Mouse (Mus musculus): ENCODE data around the gene Slc8a2.

Slc8a2 gene

GRCm38 (mm10) chr7:16129421-16129845 lies at the start of gene Slc8a2:
TSS of gene Slc8a2 (plus strand) at chr7:16129826.
- DNase-seq = peak; percentile 96

DNA sequence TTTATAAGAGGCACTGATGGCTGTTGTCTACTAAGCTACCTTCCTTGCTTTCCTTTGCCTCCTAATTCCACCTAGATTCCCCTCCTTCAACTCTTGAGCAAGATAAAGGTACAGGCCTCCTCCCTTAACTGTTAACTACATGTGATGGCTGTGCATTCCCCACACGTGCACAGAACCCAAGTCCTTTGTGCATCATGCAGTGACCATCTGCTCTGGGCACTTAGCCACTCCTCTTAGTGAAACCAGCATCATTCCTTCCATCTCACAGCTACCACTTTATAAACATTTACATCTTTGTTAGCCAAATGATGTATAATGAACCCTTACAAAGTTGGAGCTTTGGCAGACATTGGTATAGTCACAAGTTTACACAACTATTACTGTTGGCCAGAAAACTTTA lies 49.7 kb upstream of the Slc8a2 start:
- peak; percentile 58 to 63 for DNase-seq

- peak; percentile 64 to 69 for DNase-seq
Measured at GRCm38 (mm10) chr7:16080581-16080980, 49.0 kb upstream of the Slc8a2 start.

DNA sequence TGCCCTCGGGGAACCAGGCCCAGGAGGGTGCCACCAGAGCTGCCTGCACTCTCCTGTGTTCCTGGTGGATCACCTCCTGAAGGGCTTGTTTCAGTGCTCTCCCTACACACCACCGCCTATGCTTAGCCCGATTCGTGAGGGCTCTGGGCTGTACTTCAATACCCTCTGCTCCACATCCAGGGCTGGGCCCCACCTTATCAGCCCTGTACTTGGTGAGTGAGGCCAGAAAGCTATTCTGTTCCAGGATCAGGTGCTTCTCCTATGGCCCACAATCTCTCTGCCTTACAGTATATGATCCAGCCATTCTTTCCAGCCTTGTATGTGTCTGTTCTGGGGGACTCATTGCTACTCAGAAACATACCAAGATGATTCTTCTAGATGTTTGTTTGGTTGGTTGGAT lies 46.3 kb upstream of the Slc8a2 start:
- DNase-seq = no peak

- no peak for DNase-seq
Measured at GRCm38 (mm10) chr7:16087587-16087986, 42.0 kb upstream of the Slc8a2 start.

DNA sequence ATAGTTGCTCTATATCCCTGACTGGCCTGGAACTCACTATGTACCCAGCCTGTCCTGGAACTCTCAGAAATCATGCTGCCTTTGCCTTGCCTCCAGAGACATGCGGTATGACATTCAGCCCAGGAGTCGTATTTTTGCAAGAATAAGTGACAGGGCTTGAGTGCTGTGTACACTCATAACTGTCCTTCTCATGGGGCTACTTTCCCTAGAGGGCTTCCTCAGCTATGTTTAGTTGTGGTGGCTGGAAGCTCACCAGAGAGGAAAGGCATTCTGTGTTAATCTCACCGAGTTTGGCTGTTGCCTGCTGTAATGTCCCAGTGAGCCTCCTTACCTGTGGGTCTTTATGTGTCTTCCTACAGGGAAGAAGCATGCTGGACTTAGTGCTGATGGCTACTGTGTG lies 35.0 kb upstream of the Slc8a2 start:
- no peak for DNase-seq

DNA sequence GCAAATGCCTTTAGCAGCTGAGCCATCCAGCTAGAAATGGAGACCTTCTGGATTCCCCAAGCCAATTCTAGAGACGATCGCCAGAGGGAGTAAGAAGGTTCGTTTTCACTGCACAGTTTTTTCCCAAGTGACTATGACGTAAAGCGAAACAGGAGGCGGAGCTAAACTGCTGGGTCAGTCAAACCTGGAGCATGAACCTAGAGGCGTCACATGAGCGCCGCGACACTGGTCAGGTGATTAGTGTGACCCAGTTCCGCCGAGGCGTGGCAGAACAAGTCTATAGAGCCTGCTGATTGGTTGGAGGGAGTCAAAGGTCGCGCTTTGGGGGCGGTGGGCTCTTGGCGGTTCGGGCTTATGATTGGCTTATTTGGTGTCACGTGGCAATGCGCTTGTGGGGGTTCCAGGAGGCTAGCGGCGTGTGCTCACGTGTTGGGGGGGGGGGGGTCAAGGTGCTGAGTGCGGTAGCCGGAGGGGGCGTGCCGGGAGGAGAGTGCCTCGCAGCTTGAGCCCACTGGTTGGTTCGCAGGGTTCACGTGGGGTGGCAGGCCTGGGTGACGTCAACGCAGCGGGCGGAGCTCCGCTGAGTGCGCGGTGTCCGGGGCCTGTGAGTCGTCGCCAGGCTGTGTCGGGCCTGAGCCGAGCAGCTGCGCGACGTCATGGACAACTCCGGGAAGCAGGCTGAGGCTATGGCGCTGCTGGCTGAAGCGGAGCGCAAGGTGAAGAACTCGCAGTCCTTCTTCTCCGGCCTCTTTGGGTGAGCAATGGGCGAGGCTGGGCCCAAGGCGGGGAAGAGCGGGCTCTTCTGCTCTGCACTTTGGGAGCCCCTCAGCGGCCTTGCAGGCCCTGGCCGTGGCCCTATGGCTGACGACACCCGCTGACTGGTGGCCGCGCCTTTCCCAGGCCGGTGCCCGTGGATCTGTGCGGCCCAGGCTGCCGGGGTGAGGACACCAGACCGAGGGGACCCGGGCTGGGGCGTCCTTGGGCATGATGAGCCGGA lies 31.3 kb upstream of the Slc8a2 start, which contains the start of gene Napa:
Napa (plus strand) TSS at position 438 of the 997 bp plus-strand sequence.
- DNase-seq = peak; percentile 99

- DNase-seq = no peak
Measured at GRCm38 (mm10) chr7:16099901-16100300, 29.7 kb upstream of the Slc8a2 start.

GRCm38 (mm10) chr7:16101081-16101480 lies 28.5 kb upstream of the Slc8a2 start:
- DNase-seq = no peak

DNA sequence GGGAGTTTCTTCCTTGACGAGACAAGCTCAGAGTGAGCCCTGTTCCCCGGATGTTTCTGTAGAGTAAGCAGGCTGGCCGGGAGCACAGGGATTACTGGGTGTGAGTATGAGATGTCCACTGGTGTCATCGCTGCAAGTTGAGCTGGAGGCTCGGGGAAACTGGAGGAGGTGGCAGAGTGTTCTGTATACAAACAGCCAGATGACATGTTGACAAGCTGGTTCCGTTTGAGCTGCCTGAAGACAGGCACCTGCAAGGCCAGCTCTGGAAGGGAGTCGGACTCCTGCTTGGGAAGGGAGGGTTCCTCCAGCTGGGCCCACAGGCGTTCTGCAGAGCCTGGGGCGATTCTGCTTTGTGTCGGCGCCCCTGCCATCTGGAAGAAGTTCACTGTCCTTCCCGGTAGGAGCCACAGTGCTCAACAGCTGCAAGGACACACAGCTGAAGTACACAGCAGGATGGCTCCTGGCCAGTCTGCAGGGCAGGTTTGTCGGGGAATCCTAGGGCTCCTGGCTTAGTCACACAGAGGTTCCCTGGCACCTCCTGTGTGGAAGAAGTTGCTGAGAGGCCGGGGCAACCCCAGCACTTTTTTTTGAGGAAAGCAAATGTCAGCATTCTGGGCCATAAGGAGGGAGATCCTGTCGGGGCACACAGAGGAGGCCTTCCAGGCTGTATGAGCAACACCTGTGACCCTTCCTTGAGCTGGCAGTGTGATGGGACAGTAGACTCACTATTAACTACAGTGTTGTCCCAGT lies 27.7 kb upstream of the Slc8a2 start:
- DNase-seq = no peak

DNA sequence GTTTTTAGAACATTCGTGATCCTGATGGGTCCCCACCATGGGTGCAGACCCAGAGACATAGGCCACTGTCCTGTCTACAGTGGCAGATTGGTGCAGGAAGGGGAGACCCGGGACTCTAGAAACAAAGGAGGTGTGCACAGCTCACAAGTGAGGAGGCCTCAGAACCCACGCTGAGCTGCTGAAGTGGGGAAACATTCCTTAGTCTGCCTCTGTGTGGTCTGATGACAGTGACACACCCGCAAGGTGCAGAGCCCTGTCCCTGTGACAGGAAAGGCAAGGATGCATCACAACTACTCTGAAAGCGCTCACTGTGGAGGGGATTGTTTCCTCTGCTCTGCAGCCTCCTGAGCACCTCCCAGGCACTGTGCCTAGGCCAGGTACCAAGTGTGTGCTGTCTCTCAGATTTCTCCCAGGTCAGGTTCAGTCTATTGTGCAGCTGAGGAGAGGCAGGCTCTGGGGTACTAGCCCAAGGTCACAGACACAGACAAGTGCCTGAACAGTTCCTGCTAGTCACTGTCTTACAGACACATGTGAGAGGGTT lies 26.9 kb upstream of the Slc8a2 start:
- DNase-seq = no peak

DNA sequence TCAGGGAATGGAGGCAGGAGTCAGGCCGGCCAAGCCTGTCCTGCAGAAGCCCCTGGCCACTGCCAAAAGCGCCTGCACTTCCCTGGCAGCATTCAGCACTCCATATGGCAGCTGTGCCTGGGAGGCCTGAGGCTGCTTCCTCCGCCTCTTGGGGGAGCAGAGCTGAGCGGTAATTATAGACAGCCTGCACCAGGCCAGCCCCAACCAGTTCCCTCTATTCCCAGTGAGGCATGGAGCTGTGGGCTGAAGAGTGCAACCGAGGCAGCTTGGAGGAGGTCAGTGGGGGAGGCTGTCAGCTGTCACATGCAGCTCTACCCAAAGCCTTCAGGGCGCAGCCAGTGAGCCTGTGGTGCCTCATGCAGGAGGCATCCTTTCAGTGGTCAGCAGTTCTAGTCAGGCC lies 25.9 kb upstream of the Slc8a2 start:
- peak; percentile 92 to 96 for DNase-seq

DNA sequence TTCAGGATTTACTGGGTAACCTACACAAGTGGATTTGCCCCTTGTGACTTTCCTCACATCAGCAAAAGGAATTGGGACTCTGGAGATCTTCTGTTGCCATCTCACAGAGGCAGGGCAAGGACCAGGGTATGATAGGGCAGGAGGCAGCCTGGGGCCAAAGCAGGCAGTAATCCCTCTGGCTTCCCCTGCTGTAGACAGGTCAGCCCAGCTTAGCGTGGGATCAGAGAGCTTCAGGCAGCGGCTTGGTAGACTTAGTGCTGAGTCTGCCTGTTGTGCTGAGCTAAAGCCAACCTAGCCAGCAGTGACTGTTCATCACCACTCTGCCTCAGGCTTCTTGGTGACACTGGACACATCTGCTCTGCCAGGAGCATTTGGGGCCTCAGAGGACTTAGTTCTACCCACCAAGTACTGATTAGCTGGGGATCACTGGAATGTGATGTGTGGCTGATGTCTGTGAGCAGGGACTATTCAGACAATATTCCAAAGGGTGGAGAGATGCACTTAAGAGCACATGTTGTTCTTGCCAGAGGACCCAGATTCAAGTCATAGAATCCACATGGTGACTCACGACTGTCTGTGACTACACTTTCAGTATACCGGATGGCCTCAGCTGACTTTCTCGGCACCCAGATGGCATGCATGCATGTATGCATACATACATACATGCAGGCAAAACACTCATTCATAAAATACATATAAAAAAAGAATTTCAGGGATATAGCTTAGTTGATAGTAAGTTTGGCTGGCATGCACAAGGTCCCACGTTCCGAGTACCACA lies 24.8 kb upstream of the Slc8a2 start:
- DNase-seq = no peak

DNA sequence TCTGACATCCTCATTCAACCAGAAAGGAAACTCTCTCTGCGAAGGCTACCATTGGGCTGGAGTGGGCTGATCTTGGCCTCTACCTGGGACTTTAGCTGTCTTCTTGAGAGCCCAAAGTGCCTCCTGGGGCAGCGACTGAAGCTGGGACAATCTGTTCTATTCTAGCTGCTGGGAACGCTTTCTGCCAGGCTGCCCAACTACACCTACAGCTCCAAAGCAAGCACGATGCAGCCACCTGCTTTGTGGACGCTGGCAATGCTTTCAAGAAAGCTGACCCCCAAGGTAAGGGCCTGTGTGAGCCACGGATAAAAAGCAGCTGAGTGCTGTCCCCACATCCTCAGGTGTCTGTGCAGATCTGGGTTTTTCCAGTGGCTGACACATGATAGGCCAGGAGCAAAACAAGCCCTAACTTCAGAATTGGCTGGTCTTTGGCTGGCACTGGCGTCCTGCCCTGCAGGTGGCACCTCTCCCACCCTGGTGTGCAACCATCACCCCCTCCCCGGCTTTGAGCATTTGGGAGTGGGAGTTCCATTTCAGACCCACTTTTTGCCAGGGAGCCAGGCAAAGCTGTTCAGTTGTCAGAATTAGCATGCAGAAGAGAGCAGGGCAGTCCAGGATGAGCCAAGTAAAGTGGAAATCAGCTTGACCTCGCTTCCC lies 20.6 kb upstream of the Slc8a2 start:
- DNase-seq = peak; percentile 62 to 72

DNA sequence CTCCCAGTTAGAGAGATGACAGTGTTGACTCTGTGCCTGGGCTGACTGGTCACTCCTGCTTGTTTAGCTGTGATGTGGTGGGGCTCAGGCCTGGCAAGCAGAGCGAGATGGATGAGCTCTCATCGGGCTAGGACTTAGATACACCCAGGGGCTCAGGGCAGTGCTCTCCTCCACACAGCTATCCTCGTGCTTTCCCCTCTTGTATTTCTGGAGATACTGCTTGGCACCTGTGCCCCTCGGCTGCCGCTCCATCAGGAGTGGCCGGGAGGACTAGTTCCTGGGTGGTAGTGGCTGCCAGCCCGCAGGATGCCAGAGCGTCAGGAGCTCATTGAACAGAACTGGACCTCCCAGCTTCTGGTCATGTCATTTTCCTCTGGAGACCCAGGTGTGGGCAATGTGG lies 19.5 kb upstream of the Slc8a2 start:
- DNase-seq = no peak

GRCm38 (mm10) chr7:16111284-16112090 lies 18.1 kb upstream of the Slc8a2 start:
- no peak for DNase-seq

GRCm38 (mm10) chr7:16116418-16116817 lies 13.2 kb upstream of the Slc8a2 start:
- DNase-seq = no peak

- peak; percentile 71 to 77 for DNase-seq
Measured at GRCm38 (mm10) chr7:16117100-16117499, 12.5 kb upstream of the Slc8a2 start.

DNA sequence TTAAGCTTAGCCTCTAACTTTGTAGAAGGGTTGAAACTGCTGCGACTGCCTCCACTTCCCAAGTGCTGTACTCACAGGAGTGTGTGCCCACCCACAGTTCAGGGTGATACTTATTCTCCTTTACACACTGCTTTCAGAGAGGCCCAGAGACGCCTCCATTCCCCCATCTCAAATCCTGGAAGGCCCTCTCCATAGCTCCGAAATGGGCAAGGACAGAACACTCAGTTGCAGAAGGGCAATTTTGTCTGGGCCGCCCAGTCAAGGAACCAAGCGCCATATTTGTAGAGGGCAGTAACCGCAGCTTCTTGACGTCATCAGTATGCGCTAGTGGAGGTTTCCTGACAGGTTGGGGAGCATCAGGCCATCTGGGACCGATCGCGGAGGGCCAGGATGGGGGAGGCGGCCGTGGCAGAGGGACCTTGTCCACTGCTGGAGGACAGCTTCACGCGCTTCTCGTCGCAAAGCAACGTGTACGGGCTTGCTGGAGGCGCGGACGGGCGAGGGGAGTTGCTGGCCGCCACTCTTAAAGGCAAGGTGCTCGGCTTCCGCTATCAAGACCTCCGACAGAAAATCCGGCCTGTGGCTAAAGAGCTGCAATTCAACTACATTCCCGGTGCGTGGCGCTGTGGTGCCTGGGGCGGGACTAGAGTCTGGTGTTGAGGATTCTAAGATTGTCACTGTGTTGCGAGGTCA lies 9.9 kb upstream of the Slc8a2 start, which contains the start of gene Kptn:
Kptn (plus strand) TSS at position 327 of the 693 bp plus-strand sequence.
- DNase-seq = peak; percentile 96 to 98

DNA sequence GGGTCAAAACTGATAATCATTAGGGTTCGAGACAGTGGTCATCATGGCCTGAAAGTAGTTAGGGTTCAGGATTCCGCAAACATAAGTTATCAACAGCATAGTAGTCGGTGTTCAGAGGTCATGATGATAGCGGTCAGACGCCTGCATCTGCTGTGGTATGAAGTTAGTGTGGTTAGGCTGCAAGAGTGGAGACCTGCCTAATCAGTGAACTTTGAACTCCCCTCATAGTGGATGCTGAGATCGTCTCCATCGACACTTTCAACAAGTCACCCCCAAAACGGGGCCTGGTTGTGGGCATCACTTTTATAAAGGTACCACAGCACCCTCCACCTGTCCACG lies 9.4 kb upstream of the Slc8a2 start:
- no peak for DNase-seq
